7 mouse cellular contexts compared by ENCODE assay signal in the genomic region with DNA sequence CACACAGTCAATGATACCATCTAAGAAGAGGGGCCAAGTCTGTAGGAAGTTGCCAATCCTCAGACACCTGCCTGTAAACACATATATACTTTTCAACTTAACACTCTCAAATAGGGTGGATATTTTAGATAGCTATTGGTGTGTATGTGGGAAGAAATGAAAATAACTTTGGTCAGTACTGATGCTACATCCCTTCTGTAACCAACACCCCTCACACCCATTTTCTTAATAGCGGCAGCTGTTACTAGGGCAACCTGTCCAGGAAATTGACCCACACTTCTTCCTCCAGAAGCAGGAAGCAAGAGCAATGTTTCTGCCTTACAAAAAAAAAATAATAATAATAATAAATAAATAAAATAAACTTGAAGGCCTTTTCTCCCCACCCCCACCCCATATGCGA. TPM values are rescaled to one million over a fixed set of nuclear protein-coding genes. Genes with fewer than 3 reads are reported as not detected.
DNase-seq lines count a peak whose midpoint lies in the region; ATAC-seq and TF ChIP-seq lines count a peak whose summit lies in the region.

No protein-coding gene starts in this region.

- intact Hi-C loops in gastrocnemius, postnatal 36 days (cut with DNase I), result no loop called here

- no peaks in the 10 kb centered on the region for H3K9me3 ChIP-seq in lung, embryonic 15.5 days
- no peaks in the 10 kb centered on the region for H3K9me3 ChIP-seq in forebrain, embryonic 10.5 days
- no peaks in the 10 kb centered on the region for H3K9me3 ChIP-seq in limb, embryonic 12.5 days

- peaks cover 36% of the 10 kb centered on the region for H3K4me1 ChIP-seq in lung, embryonic 15.5 days
- peaks cover 47% of the 10 kb centered on the region for H3K4me1 ChIP-seq in forebrain, embryonic 10.5 days
- peaks cover 25% of the 10 kb centered on the region for H3K4me1 ChIP-seq in limb, embryonic 12.5 days (replicated peaks)
- peaks cover 14% of the 10 kb centered on the region; the same call in 1 of the 2 replicates for H3K4me1 ChIP-seq in small intestine, adult 2 months (ENCODE audit: control insufficient read depth, insufficient read depth, insufficient read length, low read length)

- H3K36me3 ChIP-seq in lung, embryonic 15.5 days, result 0 out of 2 replicates have a peak, but pooled peaks cover 2% of the 10 kb centered on the region
- H3K36me3 ChIP-seq in forebrain, embryonic 10.5 days (replicated peaks), result peaks cover 36% of the 10 kb centered on the region
- H3K36me3 ChIP-seq in limb, embryonic 12.5 days, result 0 out of 2 replicates have a peak, but pooled peaks cover 16% of the 10 kb centered on the region
- no peaks in the 10 kb centered on the region for H3K36me3 ChIP-seq in small intestine, adult 2 months (ENCODE audit: control insufficient read depth, insufficient read depth, low read length)

- no peaks in the 10 kb centered on the region for H3K27me3 ChIP-seq in lung, embryonic 15.5 days
- no peaks in the 10 kb centered on the region for H3K27me3 ChIP-seq in forebrain, embryonic 10.5 days (ENCODE audit: poor library complexity, severe bottlenecking)
- H3K27me3 ChIP-seq in limb, embryonic 12.5 days, result no peaks in the 10 kb centered on the region
- H3K27me3 ChIP-seq in small intestine, adult 2 months (ENCODE audit: control insufficient read depth, insufficient read depth, low read length), result no peaks in the 10 kb centered on the region

- peak overlapping the region; percentile 73 for H3K4me3 ChIP-seq in lung, embryonic 15.5 days
- peak overlapping the region; percentile 90 for H3K4me3 ChIP-seq in forebrain, embryonic 10.5 days
- H3K4me3 ChIP-seq in limb, embryonic 12.5 days (replicated peaks), result peak overlapping the region; percentile 78
- H3K4me3 ChIP-seq in small intestine, adult 2 months (ENCODE audit: low read depth, low read length), result peak overlapping the region; percentile 67

- H3K4me2 ChIP-seq in lung, embryonic 15.5 days, result peak overlapping the region; percentile 89
- H3K4me2 ChIP-seq in limb, embryonic 12.5 days, result peak overlapping the region; percentile 76

- no peak for ATAC-seq in lung, embryonic 15.5 days (ENCODE audit: borderline replicate concordance, extremely low read depth, low FRiP score, low TSS enrichment)
- no peak for ATAC-seq in limb, embryonic 12.5 days (ENCODE audit: insufficient number of reproducible peaks, insufficient read depth, low FRiP score, low TSS enrichment, low read depth)
- ATAC-seq in megakaryocyte progenitor cell, adult 5-6 weeks (replicated peaks; ENCODE audit: poor library complexity), result no peak

- H3K27ac ChIP-seq in lung, embryonic 15.5 days, result peak overlapping the region; percentile 98
- peak overlapping the region; percentile 98 for H3K27ac ChIP-seq in forebrain, embryonic 10.5 days
- H3K27ac ChIP-seq in limb, embryonic 12.5 days, result no peak overlapping the region
- no peak overlapping the region for H3K27ac ChIP-seq in small intestine, adult 2 months (ENCODE audit: insufficient read depth, low read depth, low read length)

- H3K9ac ChIP-seq in lung, embryonic 15.5 days, result peak overlapping the region; percentile 89
- peak overlapping the region; percentile 93 for H3K9ac ChIP-seq in limb, embryonic 12.5 days (replicated peaks)

- no peak for TF ChIP-seq CTCF in small intestine, adult 2 months (IDR thresholded peaks at IDR 0.05; ENCODE audit: extremely low read depth, insufficient read length, insufficient replicate concordance, low read depth, low read length)

- WGBS in lung, embryonic 15.5 days, result 13% methylated on average over 2 of the region's 2 CpGs
- 26% methylated on average over 2 of the region's 2 CpGs for WGBS in forebrain, embryonic 10.5 days
- WGBS in limb, embryonic 12.5 days, result 18% methylated on average over 2 of the region's 2 CpGs
- WGBS in small intestine, adult 2 months, result 12% methylated on average over 2 of the region's 2 CpGs

- no peak for DNase-seq in lung, postnatal 4 days
- no peak for DNase-seq in forebrain, embryonic 10.5 days (ENCODE audit: extremely low spot score, low spot score)
- no peak for DNase-seq in gastrocnemius, postnatal 36 days

- no peak for TF ChIP-seq POLR2A in small intestine, adult 2 months (IDR thresholded peaks at IDR 0.05; ENCODE audit: low read depth, low read length)

RNA-seq across cellular contexts. Expression of gene Ints3, which starts 1.1 kb away (rescaled TPM):
- polyA plus RNA-seq in lung, embryonic 15.5 days (2015; fragmentation: Nextera tagmentation; extraction: Ambion mirVana), result 30.8 and 33.3 TPM in 2 replicates
- 40.9 and 41.9 TPM in 2 replicates for polyA plus RNA-seq in forebrain, embryonic 10.5 days (2016; fragmentation: Nextera tagmentation; extraction: Ambion mirVana)
- 43.4 and 44.5 TPM in 2 replicates for polyA plus RNA-seq in limb, embryonic 12.5 days (2016; fragmentation: Nextera tagmentation; extraction: Ambion mirVana)
- polyA plus RNA-seq in small intestine, adult 2 months (2012; rRNA removed), result 13.6 and 22.4 TPM in 2 replicates
- 17.5 and 20.2 TPM in 2 replicates for total RNA-seq in megakaryocyte progenitor cell, adult 5-6 weeks (2015)
- 21.6 and 24.7 TPM in 2 replicates for total RNA-seq in megakaryocyte progenitor cell, adult 5-6 weeks (2017)
- total RNA-seq in gastrocnemius, postnatal 36 days (2021), result 10 to 100 TPM; 14.3 to 15.0 TPM

RNA-seq across cellular contexts. Expression of gene Npr1, which starts 33.3 kb away (rescaled TPM):
- 17.3 and 21.0 TPM in 2 replicates for polyA plus RNA-seq in lung, embryonic 15.5 days (2015; fragmentation: Nextera tagmentation; extraction: Ambion mirVana)
- polyA plus RNA-seq in forebrain, embryonic 10.5 days (2016; fragmentation: Nextera tagmentation; extraction: Ambion mirVana), result 2.0 and 2.3 TPM in 2 replicates
- 2.7 and 3.8 TPM in 2 replicates for polyA plus RNA-seq in limb, embryonic 12.5 days (2016; fragmentation: Nextera tagmentation; extraction: Ambion mirVana)
- polyA plus RNA-seq in small intestine, adult 2 months (2012; rRNA removed), result 5.1 and 5.9 TPM in 2 replicates
- not detected in 2 replicates for total RNA-seq in megakaryocyte progenitor cell, adult 5-6 weeks (2015)
- total RNA-seq in megakaryocyte progenitor cell, adult 5-6 weeks (2017), result not detected in 2 replicates
- total RNA-seq in gastrocnemius, postnatal 36 days (2021), result 1 to 10 TPM; 5.7 to 6.1 TPM

RNA-seq across cellular contexts. Expression of gene Slc27a3, which starts 42.6 kb away (rescaled TPM):
- polyA plus RNA-seq in lung, embryonic 15.5 days (2015; fragmentation: Nextera tagmentation; extraction: Ambion mirVana), result 25.7 and 25.8 TPM in 2 replicates
- polyA plus RNA-seq in forebrain, embryonic 10.5 days (2016; fragmentation: Nextera tagmentation; extraction: Ambion mirVana), result 18.8 and 20.9 TPM in 2 replicates
- 43.6 and 43.8 TPM in 2 replicates for polyA plus RNA-seq in limb, embryonic 12.5 days (2016; fragmentation: Nextera tagmentation; extraction: Ambion mirVana)
- polyA plus RNA-seq in small intestine, adult 2 months (2012; rRNA removed), result 3.7 and 5.9 TPM in 2 replicates
- total RNA-seq in megakaryocyte progenitor cell, adult 5-6 weeks (2015), result 0.17 and 0.32 TPM in 2 replicates
- 0.27 and 0.83 TPM in 2 replicates for total RNA-seq in megakaryocyte progenitor cell, adult 5-6 weeks (2017)
- total RNA-seq in gastrocnemius, postnatal 36 days (2021), result under 1 TPM; 0.59 to 0.91 TPM

RNA-seq across cellular contexts. Expression of gene Ilf2, which starts 43.6 kb away (rescaled TPM):
- polyA plus RNA-seq in lung, embryonic 15.5 days (2015; fragmentation: Nextera tagmentation; extraction: Ambion mirVana), result 208 and 219 TPM in 2 replicates
- 344 and 355 TPM in 2 replicates for polyA plus RNA-seq in forebrain, embryonic 10.5 days (2016; fragmentation: Nextera tagmentation; extraction: Ambion mirVana)
- polyA plus RNA-seq in limb, embryonic 12.5 days (2016; fragmentation: Nextera tagmentation; extraction: Ambion mirVana), result 329 and 362 TPM in 2 replicates
- 4.3 and 5.9 TPM in 2 replicates for polyA plus RNA-seq in small intestine, adult 2 months (2012; rRNA removed)
- total RNA-seq in megakaryocyte progenitor cell, adult 5-6 weeks (2015), result 120 and 136 TPM in 2 replicates
- 204 and 227 TPM in 2 replicates for total RNA-seq in megakaryocyte progenitor cell, adult 5-6 weeks (2017)
- total RNA-seq in gastrocnemius, postnatal 36 days (2021), result 10 to 100 TPM; 23.8 to 25.4 TPM

RNA-seq across cellular contexts. Expression of gene Snapin, which starts 58.5 kb away (rescaled TPM):
- polyA plus RNA-seq in lung, embryonic 15.5 days (2015; fragmentation: Nextera tagmentation; extraction: Ambion mirVana), result 77.3 and 85.6 TPM in 2 replicates
- polyA plus RNA-seq in forebrain, embryonic 10.5 days (2016; fragmentation: Nextera tagmentation; extraction: Ambion mirVana), result 58.9 and 59.6 TPM in 2 replicates
- 66.2 and 71.3 TPM in 2 replicates for polyA plus RNA-seq in limb, embryonic 12.5 days (2016; fragmentation: Nextera tagmentation; extraction: Ambion mirVana)
- 3.4 and 7.1 TPM in 2 replicates for polyA plus RNA-seq in small intestine, adult 2 months (2012; rRNA removed)
- 41.2 and 42.1 TPM in 2 replicates for total RNA-seq in megakaryocyte progenitor cell, adult 5-6 weeks (2015)
- 32.3 and 45.0 TPM in 2 replicates for total RNA-seq in megakaryocyte progenitor cell, adult 5-6 weeks (2017)
- total RNA-seq in gastrocnemius, postnatal 36 days (2021), result 10 to 100 TPM; 58.8 to 68.7 TPM

Comparison
In these comparisons a context has a peak if more than half of its experiments do, and no peak if none do; other contexts are left out.
1. H3K27ac ChIP-seq: peak in lung, embryonic 15.5 days (single experiment) and forebrain, embryonic 10.5 days (single experiment); none in limb, embryonic 12.5 days (single experiment) and small intestine, adult 2 months (single experiment).
2. Peak in every context shown above with its lines, with median percentiles within 50 percentile points of each other: H3K4me3 ChIP-seq.